Mouse (Mus musculus): Measurements from ENCODE around the gene Trim40.

GRCm38 (mm10) chr17:36929236-36929932, 39.5 kb upstream of the Trim40 start:
- TF ChIP-seq CTCF (IDR thresholded peaks at IDR 0.05; ENCODE audit: low read depth), result no peak
- TF ChIP-seq EP300 (IDR thresholded peaks at IDR 0.05; ENCODE audit: low read depth), result no peak
